Mouse (Mus musculus): Measurements from ENCODE around the gene Cd36. TPM values are rescaled to one million over a fixed set of nuclear protein-coding genes. Genes with fewer than 3 reads are reported as not detected.
A peak's percentile ranks its signal among the peaks of the same experiment; 100 is the strongest.

Gene Cd36
- total RNA-seq, 4 experiments from 2014 or later: 206 to 265 (median 247) TPM

DNA sequence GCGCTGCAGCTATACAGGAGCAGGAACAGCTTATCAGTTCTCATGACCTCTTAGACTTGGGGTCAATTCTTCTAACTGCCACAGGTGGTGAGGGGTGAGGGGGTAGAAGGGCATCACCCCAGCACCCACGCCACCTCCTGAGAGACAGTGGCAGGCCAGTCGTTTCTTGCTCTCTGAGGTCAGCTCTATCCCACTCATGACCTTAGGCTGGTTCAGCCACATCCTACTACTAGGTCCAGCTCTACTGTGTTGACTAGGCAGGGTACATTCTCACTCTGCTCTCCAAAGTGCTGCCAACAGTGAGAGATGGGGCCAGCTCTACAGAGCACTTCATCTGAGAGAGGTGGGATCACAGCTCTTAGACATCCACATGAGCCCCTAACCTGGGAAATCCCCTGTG, 30.2 kb downstream of the Cd36 start:
- DNase-seq (ENCODE audit: low spot score in 2 of 2): no peak

DNA sequence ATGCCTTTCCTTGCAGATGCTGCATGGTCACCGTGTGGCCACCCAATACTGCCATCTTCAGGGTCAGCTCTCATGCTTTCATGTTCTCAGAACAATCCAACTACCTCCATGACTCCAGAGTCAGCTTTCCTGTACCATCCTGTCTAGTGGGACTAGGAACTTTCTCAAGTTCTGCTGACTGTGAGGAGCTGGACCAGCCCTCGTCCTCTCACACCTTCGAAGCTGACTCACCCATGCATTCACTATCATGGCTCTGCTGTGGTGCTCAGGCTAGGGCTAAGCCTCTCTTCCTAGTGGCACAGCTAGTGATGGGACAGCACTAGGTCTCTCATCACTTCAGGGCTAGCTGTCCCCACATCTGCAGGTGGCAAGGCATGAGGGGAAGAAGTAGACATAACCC, 30.7 kb downstream of the Cd36 start:
- DNase-seq (ENCODE audit: low spot score in 2 of 2): no peak

DNA sequence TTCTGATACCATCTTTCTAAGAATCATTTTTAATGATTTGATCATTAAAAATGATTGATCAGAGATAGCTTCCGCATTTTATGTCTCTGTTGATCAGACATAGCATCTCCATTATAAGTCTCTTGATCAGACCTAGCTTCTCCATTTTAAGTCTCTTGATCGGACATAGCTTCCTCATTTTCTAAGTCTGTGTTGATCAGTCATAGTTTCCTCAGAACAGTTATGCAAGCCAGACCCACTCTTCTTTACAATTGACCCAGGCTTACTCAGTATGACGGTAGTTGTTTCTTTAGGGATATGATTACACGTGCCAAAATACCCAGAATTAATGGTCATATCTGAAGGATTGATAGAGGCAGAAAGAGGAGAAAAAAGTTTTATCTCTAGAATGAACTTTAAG, 31.3 kb downstream of the Cd36 start:
- no peak for DNase-seq (ENCODE audit: low spot score in 2 of 2)

DNA sequence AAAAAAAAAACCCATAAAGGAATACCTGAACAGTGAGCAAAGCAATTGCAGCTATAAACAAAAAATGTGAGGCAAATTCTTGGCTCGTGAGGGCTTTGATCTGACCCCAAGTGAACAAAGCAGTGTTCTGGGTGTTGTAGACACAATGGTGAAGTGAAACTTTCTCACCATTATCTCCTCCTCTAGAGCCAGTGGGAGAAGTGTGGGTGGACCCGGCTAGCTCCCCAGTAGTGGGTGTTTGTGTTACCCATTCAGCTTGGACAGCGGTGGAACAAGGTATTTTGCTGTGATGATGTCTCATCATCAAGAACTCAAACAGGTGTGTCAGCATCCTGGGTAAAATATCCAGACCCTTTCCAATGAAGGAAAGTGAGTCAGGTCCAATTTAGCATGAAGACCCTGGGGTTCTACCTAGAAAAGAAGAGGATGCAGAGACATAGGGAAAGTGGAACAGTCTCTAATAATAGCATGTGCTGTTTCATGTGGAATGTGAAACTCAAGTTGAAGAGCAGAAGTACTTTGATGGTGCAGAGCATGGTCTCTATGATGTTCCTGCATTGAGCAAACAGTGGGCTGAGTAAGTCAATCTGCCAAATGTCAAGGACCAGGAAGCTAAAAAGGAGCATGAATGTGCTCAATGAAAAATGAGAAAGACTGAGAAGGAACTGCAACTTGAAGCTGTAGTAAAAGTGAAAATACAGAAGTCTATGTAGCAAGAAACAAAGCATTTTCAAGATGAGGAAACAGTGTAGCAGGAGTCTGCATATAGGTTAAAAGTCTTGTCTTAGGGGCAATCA, 34.3 kb downstream of the Cd36 start:
- no peak for DNase-seq (ENCODE audit: low spot score in 2 of 2)

DNA sequence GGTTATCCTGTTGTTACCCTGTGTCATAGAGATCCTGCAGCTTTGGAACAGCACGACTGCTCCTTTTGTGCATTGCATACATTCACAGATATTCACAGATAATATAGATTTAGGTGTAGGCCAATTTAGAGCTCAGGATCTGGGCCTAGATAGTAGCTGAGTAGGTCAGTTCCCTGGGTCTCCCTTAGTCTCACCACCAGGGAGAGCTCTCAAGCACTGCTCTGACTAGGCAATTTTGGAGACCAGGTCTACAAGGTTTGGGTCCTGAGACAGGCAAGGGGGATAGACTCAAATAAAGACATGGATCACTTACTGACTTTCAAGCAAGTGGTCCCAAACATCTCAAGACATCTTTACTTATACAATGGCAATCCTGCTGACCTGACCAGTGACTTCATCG, 38.0 kb downstream of the Cd36 start:
- DNase-seq (ENCODE audit: low spot score in 2 of 2): no peak

DNA sequence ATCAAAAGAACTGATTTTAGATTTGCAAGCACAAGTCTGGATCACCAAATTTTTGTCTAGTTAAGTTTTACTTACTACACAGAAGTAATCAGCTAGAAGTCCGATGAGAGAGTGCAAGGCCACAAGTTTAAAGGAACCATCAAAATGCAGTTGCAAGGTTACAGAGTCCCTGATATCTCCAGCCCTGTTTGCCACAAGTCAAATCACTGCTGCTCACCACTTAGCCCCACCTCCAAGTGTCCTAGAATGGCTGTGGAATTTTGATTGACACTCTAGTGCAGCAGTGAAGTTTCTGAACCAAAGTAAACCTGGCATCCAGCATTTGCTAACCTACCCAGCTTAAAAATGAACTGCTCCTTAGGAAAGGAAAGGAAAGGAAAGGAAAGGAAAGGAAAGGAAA, 39.0 kb downstream of the Cd36 start:
- DNase-seq (ENCODE audit: low spot score in 2 of 2): peak in 1 of 2 experiments; percentile 17

DNA sequence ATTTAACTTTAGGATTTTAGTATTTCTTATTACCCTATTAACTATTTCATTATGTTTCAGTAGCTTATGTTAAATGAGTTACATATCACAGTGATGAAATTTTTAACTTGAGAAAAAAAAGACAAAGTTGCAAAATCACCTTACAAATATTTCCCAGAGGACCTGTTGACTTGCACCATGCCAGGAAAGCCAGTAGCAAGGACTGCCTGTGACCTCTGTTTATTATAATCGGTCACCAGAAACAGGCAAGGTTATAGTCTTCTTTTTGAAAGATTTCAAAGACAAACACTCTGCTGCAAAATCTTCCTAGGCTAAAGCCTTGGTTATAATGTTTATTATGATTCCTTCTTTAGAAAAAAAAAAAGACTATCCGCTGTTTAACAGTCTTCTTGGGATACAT, 39.9 kb downstream of the Cd36 start:
- no peak for DNase-seq (ENCODE audit: low spot score in 2 of 2)

DNA sequence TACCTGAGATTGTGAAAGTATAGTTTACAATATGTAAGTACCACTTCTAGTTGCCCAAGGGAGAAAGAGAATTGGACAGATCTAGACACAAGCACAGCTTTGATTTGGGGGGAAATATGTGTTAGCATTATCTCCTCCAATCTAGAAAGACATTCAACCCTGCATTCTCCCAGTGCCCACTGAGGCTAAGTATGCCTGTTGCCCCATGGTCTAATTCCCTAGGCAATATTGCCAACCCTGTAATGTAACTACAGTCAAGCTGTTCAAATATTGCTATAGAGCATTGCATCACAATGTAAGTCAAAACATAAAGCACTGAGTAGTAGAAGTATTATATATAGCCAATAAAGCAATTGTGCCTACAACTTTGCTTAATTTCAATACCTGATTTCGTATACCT, 40.3 kb downstream of the Cd36 start:
- DNase-seq (ENCODE audit: low spot score in 2 of 2): no peak

DNA sequence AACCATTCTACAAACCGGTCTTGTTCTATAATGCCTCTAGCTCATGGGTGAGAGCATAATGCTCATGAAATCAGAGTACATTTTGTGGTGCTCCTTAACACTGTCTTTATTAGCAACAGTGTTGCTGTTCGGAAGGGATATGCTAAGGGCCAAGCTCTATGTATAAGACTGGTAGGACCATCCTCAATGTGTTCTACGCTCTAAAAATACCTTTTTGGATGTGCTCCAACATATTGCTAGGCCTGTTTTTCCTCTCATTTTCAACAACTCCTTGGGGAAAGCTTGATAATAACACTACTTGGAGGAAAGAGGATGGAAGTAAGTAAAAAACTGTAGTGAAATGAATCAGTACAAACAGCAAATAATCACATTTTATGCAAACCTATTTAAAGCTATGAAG, 44.7 kb downstream of the Cd36 start:
- no peak for DNase-seq (ENCODE audit: low spot score in 2 of 2)

DNA sequence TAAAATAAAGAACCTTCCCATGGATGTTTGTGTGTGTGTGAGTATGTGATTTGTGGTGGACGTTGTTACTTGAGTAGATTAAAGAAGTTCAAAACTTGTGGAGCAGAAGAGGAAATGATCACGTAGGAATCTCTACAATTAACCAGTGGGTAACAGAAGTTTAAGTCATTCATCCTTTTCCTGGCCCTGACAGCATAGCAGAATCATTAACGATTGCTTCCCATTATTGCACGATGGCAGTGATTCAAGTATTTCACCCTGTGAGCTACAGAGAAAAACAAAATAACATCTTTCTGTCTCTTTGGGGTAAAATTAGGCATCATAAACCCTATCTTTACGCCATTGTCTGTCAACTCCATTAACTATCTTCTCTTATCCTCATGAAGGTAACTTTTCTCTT, 45.3 kb downstream of the Cd36 start:
- DNase-seq (ENCODE audit: low spot score in 2 of 2): no peak

DNA sequence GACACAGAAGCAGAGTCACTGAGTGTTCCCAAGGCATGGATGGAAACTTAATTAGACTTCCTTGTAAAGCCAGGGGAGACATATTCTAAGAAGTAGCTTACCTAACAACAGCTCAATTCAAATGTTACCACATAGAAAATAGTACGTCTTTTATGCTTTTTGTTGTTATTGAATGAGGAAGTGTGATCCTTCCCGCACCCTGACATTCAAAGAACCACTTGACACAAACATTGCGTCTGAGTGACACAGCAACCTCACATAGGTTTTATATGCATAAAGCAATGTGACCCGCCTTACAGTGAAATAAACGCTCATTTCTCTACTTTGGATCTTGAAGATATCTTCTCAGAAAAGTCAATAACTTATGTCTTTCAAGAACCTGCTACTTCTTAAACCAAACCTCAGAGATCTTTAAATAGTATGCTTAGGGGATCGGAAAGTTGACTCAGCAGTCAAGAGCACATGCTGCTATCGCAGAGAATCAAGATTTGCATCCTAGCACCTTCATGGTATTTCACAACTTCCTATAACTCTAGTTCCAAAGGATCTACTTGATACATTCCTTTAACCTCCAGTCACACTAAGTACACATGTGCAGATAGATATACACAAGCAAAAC, 46.4 kb downstream of the Cd36 start:
- no peak for DNase-seq (ENCODE audit: low spot score in 2 of 2)

DNA sequence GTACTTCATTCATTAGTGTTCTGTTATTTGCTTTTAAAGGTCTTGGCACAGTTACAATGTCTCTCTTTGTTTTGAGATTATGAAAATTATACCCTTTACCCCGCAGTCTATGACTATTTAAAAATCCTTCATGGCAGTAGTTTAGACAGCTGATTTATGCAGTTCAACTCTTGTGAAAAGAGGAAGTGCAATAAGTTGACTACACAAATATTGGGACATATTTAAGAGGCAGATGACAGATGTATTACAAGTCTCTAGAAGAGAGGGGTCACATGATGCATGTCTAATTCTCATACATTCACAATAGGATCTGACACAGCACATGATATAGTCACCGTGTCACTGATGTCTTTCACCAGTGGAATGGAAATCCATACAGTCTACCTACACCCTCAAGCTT, 49.1 kb downstream of the Cd36 start:
- no peak for DNase-seq (ENCODE audit: low spot score in 2 of 2)

DNA sequence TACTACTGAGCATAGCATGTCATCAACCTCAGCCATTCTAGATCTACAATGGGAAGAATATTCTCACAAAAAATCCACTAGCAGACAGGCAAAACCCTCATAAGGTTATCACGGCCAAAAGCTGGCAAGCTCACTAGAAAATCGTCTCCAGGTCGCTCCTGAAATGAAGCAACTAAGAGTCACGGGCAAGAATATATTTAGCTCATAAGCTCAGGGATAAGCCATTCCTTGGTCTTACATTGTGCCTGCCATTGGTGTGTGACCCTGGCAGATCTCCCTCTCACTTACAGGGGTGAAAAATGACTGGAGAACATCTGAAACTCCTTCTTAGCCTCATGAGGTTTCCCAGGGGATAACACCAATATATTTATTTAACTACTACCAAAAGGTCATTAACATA, 52.2 kb downstream of the Cd36 start:
- no peak for DNase-seq (ENCODE audit: low spot score in 2 of 2)

DNA sequence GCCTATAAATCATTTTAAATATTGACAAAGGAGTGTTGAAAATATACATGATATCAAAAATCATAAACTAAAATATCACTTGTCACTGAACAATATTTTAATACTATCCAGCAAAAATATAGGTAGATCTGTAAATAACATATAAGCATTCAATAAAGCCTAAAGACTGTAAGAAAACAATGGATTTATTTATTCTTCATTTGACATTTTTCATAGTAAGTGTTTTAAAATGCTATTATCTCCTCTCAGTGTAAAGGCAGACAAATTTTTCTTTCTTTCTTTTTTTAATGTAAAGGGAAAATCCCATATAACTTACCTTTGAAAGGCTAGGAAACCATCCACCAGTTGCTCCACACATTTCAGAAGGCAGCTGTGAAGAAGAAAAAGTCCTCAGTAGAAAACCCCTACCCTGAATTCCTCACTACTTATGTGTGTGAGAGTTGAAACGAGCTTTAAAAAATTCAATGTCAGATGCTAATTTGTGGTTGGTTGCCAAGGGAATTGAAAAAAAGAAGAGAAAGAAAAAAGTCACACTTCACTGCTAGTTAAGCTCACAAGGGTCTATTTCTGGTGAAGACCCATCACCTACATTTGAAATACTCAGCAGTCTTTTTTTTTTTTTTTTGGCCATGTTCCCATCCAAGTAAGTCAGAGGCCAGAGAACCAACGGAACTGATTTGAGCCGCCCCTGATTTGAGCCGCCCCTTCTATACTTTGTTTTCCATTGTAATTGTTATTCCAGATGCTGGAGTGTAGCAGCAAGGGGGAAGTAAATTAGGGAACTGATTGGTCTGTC, 53.1 kb downstream of the Cd36 start:
- no peak for DNase-seq (ENCODE audit: low spot score in 2 of 2)

DNA sequence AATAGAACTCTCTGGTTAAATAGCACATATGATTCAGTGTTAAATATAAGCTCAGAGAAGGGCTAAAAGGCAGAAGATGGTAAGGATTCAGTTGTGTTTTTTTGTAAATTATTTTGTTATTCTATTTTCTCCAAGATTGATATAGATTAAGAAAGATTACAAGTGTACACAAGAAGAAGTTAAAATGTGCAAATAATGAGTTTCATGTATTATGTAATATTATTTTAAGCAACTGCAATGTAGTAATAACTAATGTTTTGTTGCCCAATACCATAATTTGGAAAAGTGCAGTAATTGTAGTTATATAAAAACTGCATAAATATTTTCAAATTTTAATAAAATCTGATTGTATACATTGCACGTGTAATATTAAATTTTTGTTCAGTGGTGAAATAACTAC, 54.8 kb downstream of the Cd36 start:
- DNase-seq (ENCODE audit: low spot score in 2 of 2): no peak

DNA sequence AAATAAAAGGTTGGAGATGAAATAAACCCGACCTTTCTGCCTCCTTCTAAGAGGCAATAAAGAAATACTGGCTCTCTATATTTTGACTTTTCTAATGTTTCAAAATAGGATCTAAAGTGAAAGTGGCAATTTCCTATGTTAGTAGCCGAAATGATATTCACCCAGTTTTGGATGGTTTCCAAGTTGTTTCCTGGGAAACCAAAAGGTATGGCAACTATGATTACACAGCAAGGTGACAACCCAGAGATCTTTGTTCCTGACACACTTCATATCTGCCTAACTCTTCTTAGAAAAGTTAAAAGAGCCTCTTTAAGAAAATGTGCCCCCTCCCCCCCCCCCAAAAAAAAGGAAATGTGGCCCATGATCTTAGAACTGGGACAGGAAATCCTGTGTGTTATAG, 58.1 kb downstream of the Cd36 start:
- DNase-seq (ENCODE audit: low spot score in 2 of 2): no peak

DNA sequence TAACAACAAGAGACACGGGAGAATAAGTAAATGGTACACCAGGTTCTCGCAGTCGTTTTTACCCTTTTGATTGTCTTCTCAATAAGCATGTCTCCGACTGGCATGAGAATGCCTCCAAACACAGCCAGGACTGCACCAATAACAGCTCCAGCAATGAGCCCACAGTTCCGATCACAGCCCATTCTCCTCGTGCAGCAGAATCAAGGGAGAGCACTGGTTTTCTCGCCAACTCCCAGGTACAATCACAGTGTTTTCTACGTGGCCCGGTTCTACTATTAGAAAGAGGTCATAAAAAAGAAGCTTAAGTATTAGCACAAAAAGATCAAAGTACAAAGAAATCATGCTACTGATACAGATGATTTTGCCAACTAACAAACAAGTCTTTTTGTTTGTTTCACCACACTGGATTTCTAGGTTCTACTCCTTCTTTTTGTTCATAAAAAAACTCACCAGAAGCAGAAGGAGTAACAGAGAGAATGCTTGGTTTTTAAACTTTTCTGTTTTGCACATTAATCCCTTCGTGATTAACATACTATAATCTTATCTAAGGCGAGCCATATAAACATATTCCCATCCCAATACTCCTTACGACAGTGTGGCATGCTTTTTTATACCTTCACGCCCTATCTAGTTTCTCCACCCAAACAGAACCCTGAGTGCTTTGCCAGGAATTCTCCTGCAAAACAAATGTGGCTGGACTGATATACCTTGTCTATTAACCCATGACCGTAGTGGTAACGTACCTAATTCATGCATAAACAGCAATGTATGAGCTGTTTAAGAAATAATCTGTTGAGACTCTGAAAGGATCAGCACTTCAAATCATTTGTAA, 59.7 kb downstream of the Cd36 start:
- DNase-seq (ENCODE audit: low spot score in 2 of 2): no peak

DNA sequence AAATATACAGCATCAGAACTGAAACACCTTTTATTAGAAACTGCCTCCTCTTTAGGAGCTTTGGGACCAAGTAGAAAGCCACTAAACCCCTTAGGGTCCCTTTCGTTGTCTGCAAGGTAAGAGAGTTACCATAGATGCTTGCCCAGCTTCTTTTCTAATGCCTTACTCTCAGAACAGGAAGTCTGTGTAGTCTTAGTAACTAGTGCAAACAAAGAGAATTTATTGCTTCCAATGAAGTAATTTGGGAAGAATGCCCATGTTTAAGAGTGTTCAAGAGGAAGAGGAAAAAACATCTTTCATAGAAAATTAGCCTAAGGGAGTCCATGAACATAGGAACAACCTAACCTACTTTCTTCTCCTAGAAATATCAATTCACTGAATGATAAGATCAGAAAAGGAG, 67.2 kb downstream of the Cd36 start:
- DNase-seq (ENCODE audit: low spot score in 2 of 2): no peak

DNA sequence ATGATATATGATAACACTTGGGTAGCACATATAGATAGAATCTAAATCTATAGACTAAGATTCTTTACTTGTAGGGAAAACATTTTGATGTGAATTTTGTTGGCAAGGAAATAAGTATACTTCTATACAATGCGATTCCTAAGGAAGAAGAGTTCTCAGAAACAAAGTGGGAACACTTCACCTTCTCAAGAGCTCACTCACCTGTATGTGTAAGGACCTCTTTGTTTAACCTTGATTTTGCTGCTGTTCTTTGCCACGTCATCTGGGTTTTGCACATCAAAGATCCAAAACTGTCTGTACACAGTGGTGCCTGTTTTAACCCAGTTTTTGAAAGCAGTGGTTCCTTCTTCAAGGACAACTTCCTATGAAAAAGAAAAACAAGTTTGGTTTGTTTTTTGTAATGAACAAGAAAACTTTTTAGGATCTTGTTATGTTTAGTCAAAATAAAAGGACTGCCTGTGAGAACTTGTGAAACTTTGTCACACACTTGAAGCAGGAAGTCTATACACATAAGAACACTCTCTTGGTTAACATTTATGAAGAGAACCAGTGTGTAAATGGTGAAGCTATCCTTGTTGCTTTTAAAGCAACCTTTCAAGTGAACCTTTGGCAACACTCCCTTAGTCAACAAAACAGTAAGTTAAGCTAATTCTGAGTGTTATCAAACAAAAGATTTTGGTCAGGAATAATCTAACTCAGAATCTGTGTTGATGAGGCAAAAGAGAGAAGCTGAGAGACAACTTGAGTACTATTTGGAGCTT, 68.2 kb downstream of the Cd36 start:
- no peak for DNase-seq (ENCODE audit: low spot score in 2 of 2)

DNA sequence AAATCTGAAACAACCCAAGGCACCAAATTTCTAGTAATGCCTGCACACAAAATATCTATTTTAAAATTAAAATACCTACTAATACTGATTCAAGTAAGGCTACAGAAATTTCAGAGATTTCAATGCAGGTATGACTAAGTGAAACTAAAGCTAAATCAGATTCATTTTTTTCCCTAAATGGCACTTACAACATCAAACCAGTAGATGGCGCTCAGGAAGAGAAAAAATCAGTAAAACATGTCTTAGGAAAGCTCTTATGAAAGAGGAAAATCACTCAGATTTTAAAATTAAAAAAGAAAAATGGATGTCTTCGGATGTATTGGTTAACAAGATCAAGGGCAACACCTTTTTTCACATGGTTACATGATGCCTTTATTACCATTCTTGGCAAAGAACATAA, 72.4 kb downstream of the Cd36 start:
- DNase-seq (ENCODE audit: low spot score in 2 of 2): no peak

DNA sequence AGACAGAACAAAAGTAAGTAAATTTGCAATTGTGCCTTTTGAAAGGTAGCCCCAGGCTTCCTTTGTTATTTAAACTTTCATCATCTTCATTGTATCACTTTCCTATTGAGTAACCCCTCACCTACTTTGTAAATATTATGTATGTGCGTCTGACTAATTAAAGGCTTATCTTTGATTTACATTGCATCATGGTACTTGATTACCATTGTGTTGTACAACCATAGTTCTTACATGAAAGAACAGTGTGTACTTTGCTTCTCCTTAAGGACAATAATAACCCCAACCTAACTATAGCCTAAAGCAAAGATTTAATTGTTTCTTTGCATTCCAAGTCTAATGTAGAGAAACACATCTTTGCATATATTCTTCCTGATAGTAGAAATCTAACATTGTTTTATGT, 78.3 kb downstream of the Cd36 start:
- no peak for DNase-seq (ENCODE audit: low spot score in 2 of 2)
